Mouse (Mus musculus): ENCODE measurements around the gene Zfp488. TPM values are rescaled to one million over a fixed set of nuclear protein-coding genes. Genes with fewer than 3 reads are reported as not detected.

The Zfp488 gene
- polyA plus RNA-seq, 1 experiment from 2014 or later: 0.15 TPM

Other genes with a start within 250 kb of the Zfp488 start
- gene Gdf10, start 55.2 kb downstream of the Zfp488 start, polyA plus RNA-seq (2015; fragmentation: Nextera tagmentation; extraction: Ambion mirVana): 6.6 and 9.1 TPM in 2 replicates
- 0.41 and 0.87 TPM in 2 replicates for gene Gdf2, start 37.7 kb downstream of the Zfp488 start, polyA plus RNA-seq (2015; fragmentation: Nextera tagmentation; extraction: Ambion mirVana)
- gene Rbp3, start 24.8 kb downstream of the Zfp488 start, polyA plus RNA-seq (2015; fragmentation: Nextera tagmentation; extraction: Ambion mirVana): 0.03 TPM in 1 of 2 replicates, not detected in the other
- not detected in 2 replicates for gene Gm30083, start 36.4 kb upstream of the Zfp488 start, polyA plus RNA-seq (2015; fragmentation: Nextera tagmentation; extraction: Ambion mirVana)
- not detected in 2 replicates for gene Gm5460, start 38.0 kb upstream of the Zfp488 start, polyA plus RNA-seq (2015; fragmentation: Nextera tagmentation; extraction: Ambion mirVana)
- gene Antxrl, start 73.9 kb upstream of the Zfp488 start, polyA plus RNA-seq (2015; fragmentation: Nextera tagmentation; extraction: Ambion mirVana): not detected in 2 replicates
- 27.8 and 40.7 TPM in 2 replicates for gene Anxa8, start 107.2 kb upstream of the Zfp488 start, polyA plus RNA-seq (2015; fragmentation: Nextera tagmentation; extraction: Ambion mirVana)
- gene A630023A22Rik, start 124.0 kb upstream of the Zfp488 start, polyA plus RNA-seq (2015; fragmentation: Nextera tagmentation; extraction: Ambion mirVana): not detected in 2 replicates
- 0.13 and 0.34 TPM in 2 replicates for gene Npy4r, start 173.7 kb upstream of the Zfp488 start, polyA plus RNA-seq (2015; fragmentation: Nextera tagmentation; extraction: Ambion mirVana)
- 0.40 and 0.60 TPM in 2 replicates for gene Gprin2, start 222.9 kb upstream of the Zfp488 start, polyA plus RNA-seq (2015; fragmentation: Nextera tagmentation; extraction: Ambion mirVana)
- 0.92 and 0.93 TPM in 2 replicates for gene Syt15, start 240.8 kb upstream of the Zfp488 start, polyA plus RNA-seq (2015; fragmentation: Nextera tagmentation; extraction: Ambion mirVana)

All from stomach, embryonic 15.5 days (tissue).